Mouse (Mus musculus): Measurements from ENCODE around the gene Mapk1ip1l. TPM values are rescaled to one million over a fixed set of nuclear protein-coding genes. Genes with fewer than 3 reads are reported as not detected.

Gene Mapk1ip1l
- polyA plus RNA-seq (2015; fragmentation: Nextera tagmentation; extraction: Ambion mirVana): 57.9 and 59.9 TPM in 2 replicates

DNA sequence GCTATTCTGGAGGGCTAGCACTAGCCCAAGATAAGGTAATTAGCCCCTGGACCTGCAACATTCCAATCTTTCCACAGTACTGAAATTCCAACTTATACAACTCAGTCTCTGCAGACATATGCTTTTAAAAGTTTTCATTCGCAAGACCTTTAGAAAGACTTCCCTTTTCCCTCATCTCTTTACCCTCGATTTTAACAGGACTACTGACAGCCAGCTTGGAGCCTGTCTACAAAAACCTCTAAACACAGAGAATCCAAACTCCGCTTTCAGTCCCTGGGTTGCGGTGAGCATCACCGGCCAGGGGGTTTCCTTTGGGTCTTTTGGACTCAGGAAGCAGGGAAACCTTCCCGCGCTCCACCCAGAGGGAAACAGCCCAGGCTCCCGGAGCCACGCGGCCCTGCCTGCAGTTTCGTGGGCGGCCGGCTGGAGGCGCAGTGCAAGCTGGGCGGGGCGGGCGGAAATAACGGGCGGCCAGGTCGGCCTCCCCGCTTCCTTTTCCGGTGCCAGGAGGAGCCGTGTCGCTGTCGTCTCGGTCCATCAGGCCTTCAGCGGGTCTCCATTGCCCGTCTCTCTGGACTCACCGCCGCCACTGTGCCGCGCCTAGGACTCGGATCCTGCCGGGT lies at the start of gene Mapk1ip1l:
Mapk1ip1l (plus strand) TSS at position 482 of the 623 bp plus-strand sequence.
- under 1% methylated on average over 34 of the region's 34 CpGs for WGBS
- Histone ChIP-seq H3K9ac (ENCODE audit: low read depth, low read length) (peak within 1 kb of the TSS; percentile 99), H3K27me3 (replicated peaks; ENCODE audit: control insufficient read depth, insufficient read depth, low read length) (no peaks in the 10 kb centered on the region), H3K36me3 (ENCODE audit: control insufficient read depth, insufficient read depth, low read length) (no peaks in the 10 kb centered on the region), H3K4me2 (ENCODE audit: low read depth, low read length) (peak within 1 kb of the TSS; percentile 68), H3K4me1 (ENCODE audit: control insufficient read depth, insufficient read depth, low read length) (peaks cover 13% of the 10 kb centered on the region), H3K9me3 (ENCODE audit: control insufficient read depth, low read length) (no peaks in the 10 kb centered on the region), H3K27ac (ENCODE audit: low read length) (peak within 1 kb of the TSS; percentile 97), H3K4me3 (ENCODE audit: low read length) (peak within 1 kb of the TSS; percentile 100)
- peak; percentile 81 for ATAC-seq

DNA sequence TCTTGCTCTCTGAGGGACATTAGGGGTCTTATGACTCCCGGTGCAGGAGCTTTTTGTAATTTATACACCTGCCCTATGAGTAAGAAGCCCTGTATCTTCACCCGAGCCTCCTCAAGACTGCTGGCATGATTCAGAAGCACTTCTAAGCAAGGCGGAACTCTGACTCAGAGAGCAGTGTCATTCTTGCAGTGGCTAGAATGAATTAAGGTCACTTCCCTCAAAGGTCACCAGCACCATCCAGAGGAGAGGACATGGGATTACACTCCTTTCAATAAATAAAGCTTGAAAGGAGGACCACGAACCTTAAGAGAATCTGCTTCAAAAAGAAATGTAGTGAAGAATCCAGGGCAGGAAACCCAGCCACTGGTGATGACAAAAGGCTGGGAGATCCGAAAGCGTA lies 48.2 kb upstream of the Mapk1ip1l start:
- Histone ChIP-seq H3K36me3 (ENCODE audit: control insufficient read depth, insufficient read depth, low read length) (peaks cover 5% of the 10 kb centered on the region), H3K27me3 (replicated peaks; ENCODE audit: control insufficient read depth, insufficient read depth, low read length) (no peaks in the 10 kb centered on the region), H3K4me2 (ENCODE audit: low read depth, low read length) (no peak overlapping the region), H3K9ac (ENCODE audit: low read depth, low read length) (no peak overlapping the region), H3K27ac (ENCODE audit: low read length) (no peak overlapping the region), H3K9me3 (ENCODE audit: control insufficient read depth, low read length) (no peaks in the 10 kb centered on the region), H3K4me3 (ENCODE audit: low read length) (no peak overlapping the region), H3K4me1 (ENCODE audit: control insufficient read depth, insufficient read depth, low read length) (no peaks in the 10 kb centered on the region)
- 77% methylated on average over 6 of the region's 6 CpGs for WGBS
- ATAC-seq: no peak

DNA sequence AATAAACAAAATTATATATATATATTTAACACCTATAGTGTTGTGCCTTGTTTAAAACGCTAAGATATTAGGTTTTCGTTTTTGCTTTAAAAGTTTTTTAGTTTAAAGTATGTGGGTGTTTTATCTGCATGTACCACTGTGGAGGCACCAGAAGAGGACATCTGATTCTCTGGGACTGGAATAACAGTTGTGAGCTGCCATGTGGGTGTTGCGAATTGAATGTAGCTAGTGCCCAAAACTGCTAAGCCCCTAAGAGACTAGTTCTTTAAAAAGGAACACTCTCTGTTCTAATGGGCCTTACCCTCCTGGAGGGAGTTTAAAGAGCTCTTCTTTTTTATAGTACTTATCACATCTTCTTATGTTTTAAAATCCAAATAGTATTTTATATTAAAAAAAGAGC lies 33.2 kb upstream of the Mapk1ip1l start:
- 90% methylated on average over 3 of the region's 3 CpGs for WGBS
- Histone ChIP-seq H3K4me3 (ENCODE audit: low read length) (no peak overlapping the region), H3K9ac (ENCODE audit: low read depth, low read length) (no peak overlapping the region), H3K27ac (ENCODE audit: low read length) (no peak overlapping the region), H3K9me3 (ENCODE audit: control insufficient read depth, low read length) (no peaks in the 10 kb centered on the region), H3K27me3 (replicated peaks; ENCODE audit: control insufficient read depth, insufficient read depth, low read length) (no peaks in the 10 kb centered on the region), H3K36me3 (ENCODE audit: control insufficient read depth, insufficient read depth, low read length) (peaks cover 14% of the 10 kb centered on the region), H3K4me2 (ENCODE audit: low read depth, low read length) (no peak overlapping the region), H3K4me1 (ENCODE audit: control insufficient read depth, insufficient read depth, low read length) (no peaks in the 10 kb centered on the region)
- ATAC-seq: no peak

DNA sequence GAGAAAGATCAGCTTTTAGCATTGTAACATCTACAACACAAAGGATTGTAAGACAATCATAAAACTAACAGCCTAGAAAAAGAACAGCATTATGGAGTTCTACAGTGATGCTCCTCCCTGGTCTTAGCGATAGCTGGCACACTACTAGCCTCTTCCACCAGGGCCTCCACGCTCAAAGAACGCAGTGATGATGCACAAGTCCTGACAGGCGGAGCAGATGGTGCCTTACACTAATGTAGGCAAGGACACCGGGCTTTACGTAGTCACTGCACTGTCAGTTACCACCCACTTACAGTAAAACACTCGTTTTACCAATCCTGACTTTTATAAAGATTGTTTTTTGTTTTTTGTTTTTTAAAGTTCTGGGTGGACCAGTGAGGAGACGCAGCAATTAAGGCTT lies 32.2 kb upstream of the Mapk1ip1l start:
- Histone ChIP-seq H3K27ac (ENCODE audit: low read length) (no peak overlapping the region), H3K27me3 (replicated peaks; ENCODE audit: control insufficient read depth, insufficient read depth, low read length) (no peaks in the 10 kb centered on the region), H3K9me3 (ENCODE audit: control insufficient read depth, low read length) (no peaks in the 10 kb centered on the region), H3K4me2 (ENCODE audit: low read depth, low read length) (no peak overlapping the region), H3K4me3 (ENCODE audit: low read length) (no peak overlapping the region), H3K36me3 (ENCODE audit: control insufficient read depth, insufficient read depth, low read length) (peaks cover 15% of the 10 kb centered on the region), H3K4me1 (ENCODE audit: control insufficient read depth, insufficient read depth, low read length) (no peaks in the 10 kb centered on the region), H3K9ac (ENCODE audit: low read depth, low read length) (no peak overlapping the region)
- ATAC-seq: no peak
- WGBS: 93% methylated on average over 8 of the region's 8 CpGs

DNA sequence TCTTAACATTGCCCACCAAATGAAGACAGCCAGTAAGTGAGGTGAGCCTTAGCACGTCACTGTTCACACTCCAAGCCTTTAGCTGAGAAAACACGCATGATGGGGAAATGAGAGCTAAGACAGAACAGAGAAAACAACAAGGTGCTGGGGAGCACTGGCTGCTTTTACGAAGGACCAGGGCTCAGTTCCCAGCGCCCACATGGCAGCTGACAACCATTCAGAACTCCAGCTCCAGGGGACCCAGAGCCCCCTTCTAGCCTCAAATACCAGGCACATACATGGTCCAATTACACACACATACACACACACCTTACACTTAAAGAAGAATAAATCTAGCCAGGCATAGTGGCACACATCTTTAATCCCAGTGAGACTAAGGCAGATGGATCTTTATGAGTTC lies 29.0 kb upstream of the Mapk1ip1l start:
- no peak for ATAC-seq
- WGBS: 95% methylated on average over 4 of the region's 4 CpGs
- Histone ChIP-seq H3K4me3 (ENCODE audit: low read length) (no peak overlapping the region), H3K36me3 (ENCODE audit: control insufficient read depth, insufficient read depth, low read length) (peaks cover 15% of the 10 kb centered on the region), H3K27me3 (replicated peaks; ENCODE audit: control insufficient read depth, insufficient read depth, low read length) (no peaks in the 10 kb centered on the region), H3K9me3 (ENCODE audit: control insufficient read depth, low read length) (no peaks in the 10 kb centered on the region), H3K9ac (ENCODE audit: low read depth, low read length) (no peak overlapping the region), H3K27ac (ENCODE audit: low read length) (no peak overlapping the region), H3K4me2 (ENCODE audit: low read depth, low read length) (no peak overlapping the region), H3K4me1 (ENCODE audit: control insufficient read depth, insufficient read depth, low read length) (no peaks in the 10 kb centered on the region)

DNA sequence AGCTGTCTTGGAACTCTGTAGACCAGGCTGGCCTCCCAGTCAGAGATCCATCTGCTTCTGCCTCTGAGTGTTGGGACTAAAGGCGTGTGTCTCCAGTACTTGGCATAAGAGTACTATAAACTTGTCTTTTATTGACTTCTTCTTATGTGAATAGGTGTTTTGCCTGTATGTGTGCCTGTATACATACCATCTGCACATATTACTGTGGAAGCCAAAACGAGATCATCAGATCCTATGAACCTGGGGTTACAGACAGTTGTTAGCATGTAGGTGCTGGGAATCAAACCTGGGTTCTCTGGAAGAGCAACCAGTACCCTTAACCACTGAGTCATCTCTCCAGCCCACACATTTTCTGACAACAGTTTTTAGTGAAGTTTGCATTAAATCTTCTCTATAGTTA lies 28.4 kb upstream of the Mapk1ip1l start:
- Histone ChIP-seq H3K36me3 (ENCODE audit: control insufficient read depth, insufficient read depth, low read length) (peaks cover 15% of the 10 kb centered on the region), H3K4me3 (ENCODE audit: low read length) (no peak overlapping the region), H3K27me3 (replicated peaks; ENCODE audit: control insufficient read depth, insufficient read depth, low read length) (no peaks in the 10 kb centered on the region), H3K9ac (ENCODE audit: low read depth, low read length) (no peak overlapping the region), H3K4me2 (ENCODE audit: low read depth, low read length) (no peak overlapping the region), H3K4me1 (ENCODE audit: control insufficient read depth, insufficient read depth, low read length) (no peaks in the 10 kb centered on the region), H3K9me3 (ENCODE audit: control insufficient read depth, low read length) (no peaks in the 10 kb centered on the region), H3K27ac (ENCODE audit: low read length) (no peak overlapping the region)
- ATAC-seq: no peak
- WGBS: 95% methylated on average over 2 of the region's 2 CpGs

DNA sequence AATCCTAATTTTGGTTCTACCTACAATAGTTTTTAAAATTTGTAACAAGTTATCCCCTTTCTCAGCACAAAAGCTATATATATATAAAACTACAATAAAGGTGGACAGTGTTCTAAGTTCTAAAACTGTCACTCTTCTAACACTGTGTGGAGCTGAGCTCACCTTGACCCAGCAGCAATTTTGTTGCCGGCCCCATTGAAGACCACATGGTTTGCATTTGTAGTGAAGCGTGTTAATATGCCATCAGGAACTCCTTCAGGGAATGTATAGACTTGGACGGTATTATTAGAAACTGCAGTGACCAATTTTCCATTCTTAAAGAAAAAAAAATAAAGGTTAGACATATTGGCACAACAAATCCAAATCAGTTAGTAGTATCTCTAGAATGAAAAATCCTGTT lies 24.3 kb upstream of the Mapk1ip1l start:
- ATAC-seq: no peak
- Histone ChIP-seq H3K9me3 (ENCODE audit: control insufficient read depth, low read length) (no peaks in the 10 kb centered on the region), H3K9ac (ENCODE audit: low read depth, low read length) (no peak overlapping the region), H3K4me1 (ENCODE audit: control insufficient read depth, insufficient read depth, low read length) (peaks cover 5% of the 10 kb centered on the region), H3K27me3 (replicated peaks; ENCODE audit: control insufficient read depth, insufficient read depth, low read length) (no peaks in the 10 kb centered on the region), H3K4me3 (ENCODE audit: low read length) (no peak overlapping the region), H3K36me3 (ENCODE audit: control insufficient read depth, insufficient read depth, low read length) (peaks cover 10% of the 10 kb centered on the region), H3K27ac (ENCODE audit: low read length) (no peak overlapping the region), H3K4me2 (ENCODE audit: low read depth, low read length) (no peak overlapping the region)
- WGBS: 85% methylated on average over 3 of the region's 3 CpGs

DNA sequence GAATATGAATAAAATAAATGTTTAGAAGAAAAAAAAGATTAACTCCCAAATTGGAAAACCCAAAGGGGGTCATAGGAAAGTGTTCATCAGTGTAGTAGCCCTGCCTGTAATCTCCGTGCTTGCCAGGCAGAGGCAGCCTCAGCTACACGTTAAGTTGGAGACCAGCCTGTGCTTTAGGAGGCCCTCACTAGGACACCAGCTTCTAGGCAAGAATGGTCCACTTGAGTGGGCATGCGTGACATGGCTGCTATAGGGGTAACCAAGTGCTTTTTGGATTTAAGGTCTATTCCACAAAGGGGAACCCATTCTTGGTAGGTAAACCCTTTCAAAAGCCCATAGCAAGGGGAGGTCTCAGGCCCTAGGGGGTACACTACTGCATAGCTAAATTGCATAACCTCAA lies 22.6 kb upstream of the Mapk1ip1l start:
- Histone ChIP-seq H3K27ac (ENCODE audit: low read length) (no peak overlapping the region), H3K27me3 (replicated peaks; ENCODE audit: control insufficient read depth, insufficient read depth, low read length) (no peaks in the 10 kb centered on the region), H3K4me2 (ENCODE audit: low read depth, low read length) (peak overlapping the region; percentile 77), H3K9ac (ENCODE audit: low read depth, low read length) (peak overlapping the region; percentile 92), H3K36me3 (ENCODE audit: control insufficient read depth, insufficient read depth, low read length) (no peaks in the 10 kb centered on the region), H3K4me1 (ENCODE audit: control insufficient read depth, insufficient read depth, low read length) (peaks cover 5% of the 10 kb centered on the region), H3K9me3 (ENCODE audit: control insufficient read depth, low read length) (no peaks in the 10 kb centered on the region), H3K4me3 (ENCODE audit: low read length) (peak overlapping the region; percentile 92)
- 32% methylated on average over 3 of the region's 3 CpGs for WGBS
- ATAC-seq: no peak

DNA sequence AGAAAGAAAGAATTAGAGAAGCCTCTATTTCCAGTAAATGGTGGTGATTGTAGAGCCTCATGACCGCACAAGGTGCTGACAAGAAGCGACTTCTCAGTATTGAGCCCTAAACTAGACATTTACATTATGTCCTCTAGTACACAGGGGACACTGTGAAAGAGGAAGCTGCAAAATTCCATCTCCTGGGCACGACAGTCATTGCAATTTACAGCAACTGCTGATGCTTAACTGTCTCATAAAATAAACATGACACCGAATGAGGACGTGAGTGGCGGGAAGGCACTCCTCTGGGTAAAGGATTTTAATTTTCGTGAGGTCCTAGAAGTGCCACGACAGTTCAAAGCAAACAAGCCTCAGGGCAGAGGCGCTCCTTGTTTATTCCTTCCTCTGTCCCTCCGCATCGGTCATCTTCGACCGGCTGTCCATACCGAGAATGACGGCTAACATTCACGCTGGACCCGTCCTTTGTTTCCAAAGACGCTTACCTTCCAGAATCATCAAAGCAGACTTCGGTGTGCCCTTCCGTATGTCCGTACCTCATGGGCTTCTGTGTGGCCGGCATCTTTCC lies 21.9 kb upstream of the Mapk1ip1l start:
- no peak; the same call in 1 of the 2 replicates for ATAC-seq
- H3K27me3 ChIP-seq (replicated peaks; ENCODE audit: control insufficient read depth, insufficient read depth, low read length): no peaks in the 10 kb centered on the region

More for the DNA sequence above, 21.9 kb upstream of the Mapk1ip1l start:
- peak overlapping the region; percentile 77 for H3K4me2 ChIP-seq (ENCODE audit: low read depth, low read length)
- H3K36me3 ChIP-seq (ENCODE audit: control insufficient read depth, insufficient read depth, low read length): no peaks in the 10 kb centered on the region
- 2% methylated on average over 22 of the region's 22 CpGs for WGBS
- peak overlapping the region; percentile 92 for H3K9ac ChIP-seq (ENCODE audit: low read depth, low read length)
- peaks cover 5% of the 10 kb centered on the region for H3K4me1 ChIP-seq (ENCODE audit: control insufficient read depth, insufficient read depth, low read length)
- H3K9me3 ChIP-seq (ENCODE audit: control insufficient read depth, low read length): no peaks in the 10 kb centered on the region
- H3K27ac ChIP-seq (ENCODE audit: low read length): peak overlapping the region; percentile 68
- H3K4me3 ChIP-seq (ENCODE audit: low read length): peak overlapping the region; percentile 92

Data from intestine, embryonic 16.5 days (tissue).